In the genomic region with DNA sequence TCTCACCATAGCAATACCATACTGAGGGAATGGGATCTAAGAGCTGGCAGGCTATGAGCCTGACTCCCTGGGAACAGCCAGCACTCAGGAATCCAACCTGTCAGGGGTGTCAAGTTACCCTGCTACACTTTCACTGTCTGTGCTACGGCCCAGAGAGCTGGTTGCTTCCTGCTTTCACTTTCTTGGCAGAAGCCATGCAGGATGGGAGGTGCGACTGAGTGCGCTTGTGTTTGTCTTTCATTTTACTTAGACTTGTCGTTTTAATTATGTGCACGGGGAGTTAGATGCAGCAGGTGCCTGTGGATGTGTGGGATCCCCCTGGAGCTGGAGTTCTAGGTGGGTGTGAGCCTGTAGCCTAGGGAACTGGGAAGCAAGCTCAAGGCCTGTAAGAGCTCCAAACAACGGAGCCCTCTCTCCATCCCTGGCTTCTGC, we compare ENCODE assay signal across 9 mouse cellular contexts. TPM values are rescaled to one million over a fixed set of nuclear protein-coding genes. Genes with fewer than 3 reads are reported as not detected.
DNase-seq lines count a peak whose midpoint lies in the region; ATAC-seq lines count a peak whose summit lies in the region.
"Had no signal": no experiment of that assay in that cellular context is flagged by ENCODE, and none has a peak within 500 bp of the region (broad histone marks: within the 10 kb centered on the region; RNA-seq: fewer than 3 reads in every experiment).

No protein-coding gene starts in this region.

- H3K9me3 ChIP-seq in embryonic facial prominence, embryonic 10.5 days = no peaks in the 10 kb centered on the region
- H3K9me3 ChIP-seq in intestine, embryonic 15.5 days = no peaks in the 10 kb centered on the region

- peak; percentile 20 for DNase-seq in right cerebral cortex, adult 18-20 months
- no peak for DNase-seq in right cerebral cortex, postnatal 14 days
- DNase-seq in embryonic facial prominence, embryonic 10.5 days (ENCODE audit: low spot score) = peak; percentile 50
- DNase-seq in cerebellum, postnatal 14 days = no peak
- no peak for DNase-seq in gastrocnemius, postnatal 10 days
- no peak for DNase-seq in gastrocnemius, postnatal 4 days (ENCODE audit: low spot score in 2 of 2)

- peaks cover 55% of the 10 kb centered on the region for H3K27me3 ChIP-seq in embryonic facial prominence, embryonic 10.5 days (replicated peaks; ENCODE audit: low read depth, poor library complexity, severe bottlenecking)
- H3K27me3 ChIP-seq in intestine, embryonic 15.5 days (replicated peaks) = peaks cover 12% of the 10 kb centered on the region; the same call in 1 of the 2 replicates

- WGBS in embryonic facial prominence, embryonic 10.5 days = 14% methylated on average over 6 of the region's 6 CpGs
- WGBS in intestine, embryonic 15.5 days = 18% methylated on average over 6 of the region's 6 CpGs

- peak; percentile 63 for ATAC-seq in intestine, embryonic 15.5 days
- ATAC-seq in megakaryocyte-erythroid progenitor cell, adult 5-6 weeks (replicated peaks; ENCODE audit: low FRiP score, low TSS enrichment, poor library complexity, severe bottlenecking) = peak; percentile 66

- peaks cover 35% of the 10 kb centered on the region for H3K4me1 ChIP-seq in embryonic facial prominence, embryonic 10.5 days
- H3K4me1 ChIP-seq in intestine, embryonic 15.5 days (replicated peaks) = no peaks in the 10 kb centered on the region

- H3K4me3 ChIP-seq in embryonic facial prominence, embryonic 10.5 days = peak overlapping the region; percentile 24; the same call in 1 of the 2 replicates
- no peak overlapping the region for H3K4me3 ChIP-seq in intestine, embryonic 15.5 days (replicated peaks)
- H3K4me3 ChIP-seq: myocyte had no signal

- H3K27ac ChIP-seq in embryonic facial prominence, embryonic 10.5 days (replicated peaks) = peak overlapping the region; percentile 4; the same call in 1 of the 2 replicates
- H3K27ac ChIP-seq in intestine, embryonic 15.5 days = no peak overlapping the region

- no peak overlapping the region for H3K4me2 ChIP-seq in intestine, embryonic 15.5 days (replicated peaks)

- no peak overlapping the region for H3K9ac ChIP-seq in intestine, embryonic 15.5 days

- H3K36me3 ChIP-seq in embryonic facial prominence, embryonic 10.5 days (replicated peaks) = no peaks in the 10 kb centered on the region
- H3K36me3 ChIP-seq in intestine, embryonic 15.5 days = no peaks in the 10 kb centered on the region

RNA-seq across cellular contexts. Expression of gene Celsr1, which starts 25.9 kb away (rescaled TPM):
- polyA plus RNA-seq in embryonic facial prominence, embryonic 10.5 days (2016; fragmentation: Nextera tagmentation; extraction: Ambion mirVana) = 1.2 and 1.5 TPM in 2 replicates
- polyA plus RNA-seq in intestine, embryonic 15.5 days (2015; fragmentation: Nextera tagmentation; extraction: Ambion mirVana) = 1.1 TPM in 2 replicates
- 3.8 and 7.5 TPM in 2 replicates for total RNA-seq in megakaryocyte-erythroid progenitor cell, adult 5-6 weeks (2014; fragmentation: Nextera tagmentation)
- total RNA-seq in megakaryocyte-erythroid progenitor cell, adult 5-6 weeks (2017) = 1.3 and 9.0 TPM in 2 replicates
- total RNA-seq in gastrocnemius, postnatal 10 days (2021) = under 1 TPM; 0.73 to 0.88 TPM
- 1 to 10 TPM; 1.6 to 1.7 TPM for total RNA-seq in gastrocnemius, postnatal 4 days (2021)

RNA-seq across cellular contexts. Expression of gene Gramd4, which starts 49.8 kb away (rescaled TPM):
- polyA plus RNA-seq in embryonic facial prominence, embryonic 10.5 days (2016; fragmentation: Nextera tagmentation; extraction: Ambion mirVana) = 13.7 and 13.8 TPM in 2 replicates
- polyA plus RNA-seq in intestine, embryonic 15.5 days (2015; fragmentation: Nextera tagmentation; extraction: Ambion mirVana) = 12.4 and 13.6 TPM in 2 replicates
- total RNA-seq in megakaryocyte-erythroid progenitor cell, adult 5-6 weeks (2014; fragmentation: Nextera tagmentation) = 24.9 and 41.8 TPM in 2 replicates
- 35.8 and 52.4 TPM in 2 replicates for total RNA-seq in megakaryocyte-erythroid progenitor cell, adult 5-6 weeks (2017)
- total RNA-seq in gastrocnemius, postnatal 10 days (2021) = 10 to 100 TPM; 11.4 to 11.5 TPM
- total RNA-seq in gastrocnemius, postnatal 4 days (2021) = 10 to 100 TPM; 11.0 to 12.3 TPM

Comparison
In these comparisons a context has a peak if more than half of its experiments do, and no peak if none do; other contexts are left out.
1. DNase-seq: peak in right cerebral cortex, adult 18-20 months (single experiment) and embryonic facial prominence, embryonic 10.5 days (single experiment); none in right cerebral cortex, postnatal 14 days (single experiment), cerebellum, postnatal 14 days (0 of 2), gastrocnemius, postnatal 10 days (single experiment) and gastrocnemius, postnatal 4 days (0 of 2).